Mouse (Mus musculus) 416B (cell line): ENCODE data around the gene Socs3.

Experiments used
- DNase-seq: peaks from one replicate; pipeline ENCODE4 v3.0.0; 2011; ENCODE audit warnings: low read depth

The Socs3 gene

GRCm38 (mm10) chr11:117924466-117924865, 45.4 kb downstream of the Socs3 start:
- no peak for DNase-seq

DNA sequence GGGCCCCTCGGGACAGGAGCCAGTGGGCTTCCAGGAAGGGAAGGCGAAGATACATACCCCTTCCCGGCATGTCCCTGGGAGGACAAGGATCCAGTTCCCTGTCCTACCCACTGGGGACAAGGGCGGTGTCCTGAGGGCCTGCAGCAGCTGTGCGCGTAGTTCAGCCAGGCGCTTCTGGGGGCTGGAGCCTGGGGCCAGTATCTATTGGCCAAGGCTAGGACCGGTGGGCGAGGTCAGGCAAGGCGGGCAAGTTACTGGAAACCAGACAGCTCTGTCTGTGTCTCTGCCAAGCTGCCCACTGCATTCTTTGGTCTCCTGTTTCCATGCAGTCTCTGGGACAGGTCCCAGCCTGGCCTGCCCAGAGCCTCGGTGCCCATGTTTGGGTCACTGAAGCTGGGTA, 46.6 kb downstream of the Socs3 start:
- no peak for DNase-seq

DNA sequence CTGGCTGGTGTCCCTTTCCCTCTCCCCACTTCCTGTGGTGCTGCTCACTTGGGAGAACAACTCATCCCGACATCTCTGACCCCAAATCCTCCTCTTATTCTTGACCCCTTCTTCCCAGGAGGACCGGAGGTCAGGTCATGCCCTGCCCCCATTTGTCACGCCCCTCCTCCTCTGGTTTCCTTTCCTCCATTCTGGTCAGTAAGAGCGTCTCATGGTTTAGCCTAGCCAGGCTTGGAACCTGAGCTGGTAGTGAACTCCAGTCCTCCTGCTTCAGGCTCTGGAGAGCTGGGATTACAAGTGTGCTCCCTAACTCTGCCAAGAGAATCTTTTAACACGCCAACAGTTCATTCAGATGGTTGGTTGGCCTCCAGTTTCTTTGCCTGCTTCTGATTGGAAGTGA, 50.6 kb downstream of the Socs3 start:
- DNase-seq, result no peak

DNA sequence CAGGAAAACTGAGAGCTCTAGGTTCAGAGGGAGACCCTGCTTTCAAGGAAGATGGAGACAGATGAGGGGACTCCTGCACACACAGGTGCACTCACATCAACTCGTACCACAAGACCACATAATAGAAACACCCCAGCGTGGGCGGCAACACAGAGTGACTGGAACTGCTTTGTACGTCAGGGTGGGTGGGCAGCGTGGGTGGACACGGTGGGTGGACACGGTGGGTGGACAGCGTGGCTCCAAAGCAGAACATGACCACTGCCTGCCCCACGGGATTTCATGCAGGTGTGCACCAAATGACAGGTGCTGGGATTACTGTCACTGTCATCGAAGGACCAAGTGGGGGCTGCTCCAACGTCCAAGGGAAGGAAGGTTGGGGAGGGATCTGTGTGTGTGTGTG, 51.3 kb downstream of the Socs3 start:
- no peak for DNase-seq
